Mouse (Mus musculus): ENCODE data around the gene Pip5k1b. TPM values are rescaled to one million over a fixed set of nuclear protein-coding genes. Genes with fewer than 3 reads are reported as not detected.

Gene Pip5k1b
- polyA plus RNA-seq, 1 experiment = 0.68 TPM

GRCm38 (mm10) chr19:24359270-24359669 lies 196.4 kb downstream of the Pip5k1b start:
- H3K4me3 ChIP-seq (ENCODE audit: insufficient read depth, poor library complexity, severe bottlenecking) = no peak overlapping the region
- no peak for TF ChIP-seq USF1 (IDR thresholded peaks at IDR 0.05; ENCODE audit: low read depth)
- TF ChIP-seq FOSL1 (IDR thresholded peaks at IDR 0.05; ENCODE audit: insufficient read depth, low read length, poor library complexity, severe bottlenecking) = no peak
- no peak for TF ChIP-seq CTCF (IDR thresholded peaks at IDR 0.05; ENCODE audit: control insufficient read depth, insufficient read depth, insufficient read length)
- TF ChIP-seq MYOG (IDR thresholded peaks at IDR 0.05; ENCODE audit: control insufficient read depth, extremely low read depth, insufficient read length) = no peak
- TF ChIP-seq MYOD1 (IDR thresholded peaks at IDR 0.05; ENCODE audit: control insufficient read depth, insufficient read length, low read depth) = no peak
- TF ChIP-seq CEBPB (IDR thresholded peaks at IDR 0.05; ENCODE audit: low read depth) = no peak
- TF ChIP-seq MAX (IDR thresholded peaks at IDR 0.05) = no peak

GRCm38 (mm10) chr19:24352298-24352959 lies 203.2 kb downstream of the Pip5k1b start:
- Histone ChIP-seq H3K36me3 (ENCODE audit: control insufficient read depth, insufficient read depth) (no peaks in the 10 kb centered on the region), H3K4me3 (ENCODE audit: insufficient read depth, poor library complexity, severe bottlenecking) (no peak overlapping the region), H3K27me3 (ENCODE audit: control insufficient read depth, insufficient read depth, insufficient read length) (no peaks in the 10 kb centered on the region), H3K79me3 (ENCODE audit: low read depth) (no peaks in the 10 kb centered on the region), H3ac (ENCODE audit: control insufficient read depth, insufficient read length, low read depth) (no peak overlapping the region), H3K79me2 (ENCODE audit: control insufficient read depth, insufficient read depth) (no peaks in the 10 kb centered on the region)
- TF ChIP-seq FOSL1 (IDR thresholded peaks at IDR 0.05; ENCODE audit: insufficient read depth, low read length, poor library complexity, severe bottlenecking) (no peak), USF1 (IDR thresholded peaks at IDR 0.05; ENCODE audit: low read depth) (no peak), MAX (IDR thresholded peaks at IDR 0.05) (no peak)

More at GRCm38 (mm10) chr19:24359270-24359669, 196.4 kb downstream of the Pip5k1b start:
- no peak overlapping the region for H3ac ChIP-seq (ENCODE audit: control insufficient read depth, insufficient read length, low read depth)
- no peaks in the 10 kb centered on the region for H3K79me2 ChIP-seq (ENCODE audit: control insufficient read depth, insufficient read depth)
- H3K27me3 ChIP-seq (ENCODE audit: control insufficient read depth, insufficient read depth, insufficient read length) = no peaks in the 10 kb centered on the region
- H3K36me3 ChIP-seq (ENCODE audit: control insufficient read depth, insufficient read depth) = no peaks in the 10 kb centered on the region
- no peaks in the 10 kb centered on the region for H3K79me3 ChIP-seq (ENCODE audit: low read depth)

GRCm38 (mm10) chr19:24344501-24344900 lies 211.2 kb downstream of the Pip5k1b start:
- no peaks in the 10 kb centered on the region for H3K79me2 ChIP-seq (ENCODE audit: control insufficient read depth, insufficient read depth)
- no peak overlapping the region for H3ac ChIP-seq (ENCODE audit: control insufficient read depth, insufficient read length, low read depth)
- H3K4me3 ChIP-seq (ENCODE audit: insufficient read depth, poor library complexity, severe bottlenecking) = no peak overlapping the region
- H3K36me3 ChIP-seq (ENCODE audit: control insufficient read depth, insufficient read depth) = no peaks in the 10 kb centered on the region
- H3K27me3 ChIP-seq (ENCODE audit: control insufficient read depth, insufficient read depth, insufficient read length) = no peaks in the 10 kb centered on the region
- no peaks in the 10 kb centered on the region for H3K79me3 ChIP-seq (ENCODE audit: low read depth)
- TF ChIP-seq USF1 (IDR thresholded peaks at IDR 0.05; ENCODE audit: low read depth) = no peak
- no peak for TF ChIP-seq MYOG (IDR thresholded peaks at IDR 0.05; ENCODE audit: control insufficient read depth, extremely low read depth, insufficient read length)
- TF ChIP-seq CEBPB (IDR thresholded peaks at IDR 0.05; ENCODE audit: low read depth) = no peak
- TF ChIP-seq MYOD1 (IDR thresholded peaks at IDR 0.05; ENCODE audit: control insufficient read depth, insufficient read length, low read depth) = no peak
- no peak for TF ChIP-seq MAX (IDR thresholded peaks at IDR 0.05)
- no peak for TF ChIP-seq FOSL1 (IDR thresholded peaks at IDR 0.05; ENCODE audit: insufficient read depth, low read length, poor library complexity, severe bottlenecking)
- no peak for TF ChIP-seq CTCF (IDR thresholded peaks at IDR 0.05; ENCODE audit: control insufficient read depth, insufficient read depth, insufficient read length)

GRCm38 (mm10) chr19:24342786-24343185 lies 212.9 kb downstream of the Pip5k1b start:
- no peaks in the 10 kb centered on the region for H3K79me3 ChIP-seq (ENCODE audit: low read depth)
- no peak for TF ChIP-seq CEBPB (IDR thresholded peaks at IDR 0.05; ENCODE audit: low read depth)
- TF ChIP-seq MYOD1 (IDR thresholded peaks at IDR 0.05; ENCODE audit: control insufficient read depth, insufficient read length, low read depth) = no peak
- no peak for TF ChIP-seq MYOG (IDR thresholded peaks at IDR 0.05; ENCODE audit: control insufficient read depth, extremely low read depth, insufficient read length)
- TF ChIP-seq FOSL1 (IDR thresholded peaks at IDR 0.05; ENCODE audit: insufficient read depth, low read length, poor library complexity, severe bottlenecking) = no peak
- TF ChIP-seq USF1 (IDR thresholded peaks at IDR 0.05; ENCODE audit: low read depth) = no peak
- TF ChIP-seq CTCF (IDR thresholded peaks at IDR 0.05; ENCODE audit: control insufficient read depth, insufficient read depth, insufficient read length) = no peak
- no peak for TF ChIP-seq MAX (IDR thresholded peaks at IDR 0.05)
- no peaks in the 10 kb centered on the region for H3K79me2 ChIP-seq (ENCODE audit: control insufficient read depth, insufficient read depth)
- no peak overlapping the region for H3ac ChIP-seq (ENCODE audit: control insufficient read depth, insufficient read length, low read depth)
- H3K4me3 ChIP-seq (ENCODE audit: insufficient read depth, poor library complexity, severe bottlenecking) = no peak overlapping the region
- no peaks in the 10 kb centered on the region for H3K27me3 ChIP-seq (ENCODE audit: control insufficient read depth, insufficient read depth, insufficient read length)
- H3K36me3 ChIP-seq (ENCODE audit: control insufficient read depth, insufficient read depth) = no peaks in the 10 kb centered on the region

- H3K36me3 ChIP-seq (ENCODE audit: control insufficient read depth, insufficient read depth) = no peaks in the 10 kb centered on the region
Observed at GRCm38 (mm10) chr19:24336370-24337076, 219.1 kb downstream of the Pip5k1b start.

More at GRCm38 (mm10) chr19:24336370-24337076, 219.1 kb downstream of the Pip5k1b start:
- Histone ChIP-seq H3K4me3 (ENCODE audit: insufficient read depth, poor library complexity, severe bottlenecking) (no peak overlapping the region), H3K79me2 (ENCODE audit: control insufficient read depth, insufficient read depth) (no peaks in the 10 kb centered on the region), H3K27me3 (ENCODE audit: control insufficient read depth, insufficient read depth, insufficient read length) (no peaks in the 10 kb centered on the region), H3K79me3 (ENCODE audit: low read depth) (no peaks in the 10 kb centered on the region), H3ac (ENCODE audit: control insufficient read depth, insufficient read length, low read depth) (no peak overlapping the region)
- TF ChIP-seq MYOG (IDR thresholded peaks at IDR 0.05; ENCODE audit: control insufficient read depth, extremely low read depth, insufficient read length) (no peak), FOSL1 (IDR thresholded peaks at IDR 0.05; ENCODE audit: insufficient read depth, low read length, poor library complexity, severe bottlenecking) (no peak)
